Mouse (Mus musculus): ENCODE measurements around the gene Mbtps1.

- TF ChIP-seq CTCF (IDR thresholded peaks at IDR 0.05; ENCODE audit: control insufficient read depth, insufficient read depth, insufficient read length) (no peak), MYOG (IDR thresholded peaks at IDR 0.05; ENCODE audit: control insufficient read depth, extremely low read depth, insufficient read length) (no peak), USF1 (IDR thresholded peaks at IDR 0.05; ENCODE audit: low read depth) (no peak), CEBPB (IDR thresholded peaks at IDR 0.05; ENCODE audit: low read depth) (no peak)
Measured at GRCm38 (mm10) chr8:119463709-119464108, 94.8 kb downstream of the Mbtps1 start.

Data from C2C12 (cell line).